Mouse (Mus musculus) stomach, embryonic 14.5 days (tissue): ENCODE data around the gene Cln3. TPM values are rescaled to one million over a fixed set of nuclear protein-coding genes. Genes with fewer than 3 reads are reported as not detected.

Experiments used
- ATAC-seq: fragments of 200-750 bp; cut with Nextera tagmentation; 2 replicates; pipeline ENCODE4 v1.8.0; 2017; ENCODE audit warnings: low read depth, moderate TSS enrichment; ENCODE audit not compliant: insufficient number of reproducible peaks, insufficient read depth, low FRiP score
- H3K27ac ChIP-seq: fragments of 300-500 bp; sonication (generic); 2 replicates; pipeline ENCODE4 v1.5.1; 2014; ENCODE audit warnings: mild to moderate bottlenecking, low read length, moderate library complexity, mixed read lengths
- H3K27me3 ChIP-seq: fragments of 300-500 bp; sonication (generic); 2 replicates; pipeline ENCODE4 v1.6.1; 2014; ENCODE audit warnings: low read length, control low read depth, mixed read lengths; ENCODE audit not compliant: control insufficient read depth, insufficient read depth
- H3K36me3 ChIP-seq: fragments of 300-500 bp; sonication (generic); 2 replicates; pipeline ENCODE4 v1.6.1; 2014; ENCODE audit warnings: mild to moderate bottlenecking, control low read depth, low read length, moderate library complexity, mixed read lengths; ENCODE audit not compliant: control insufficient read depth, insufficient read depth
- H3K4me1 ChIP-seq: fragments of 300-500 bp; sonication (generic); 2 replicates; pipeline ENCODE4 v1.6.1; 2014; ENCODE audit warnings: low read length, control low read depth, mixed read lengths; ENCODE audit not compliant: control insufficient read depth, insufficient read depth
- H3K4me2 ChIP-seq: fragments of 300-500 bp; sonication (generic); replicated peaks from 2 replicates; pipeline ENCODE4 v1.6.1; 2014; ENCODE audit warnings: low read depth, low read length, control low read depth
- H3K4me3 ChIP-seq: fragments of 300-500 bp; sonication (generic); 2 replicates; pipeline ENCODE4 v1.5.1; 2014; ENCODE audit warnings: low read depth, low read length, control low read depth
- H3K9ac ChIP-seq: fragments of 300-500 bp; sonication (generic); replicated peaks from 2 replicates; pipeline ENCODE4 v1.6.1; 2014; ENCODE audit warnings: low read depth, mild to moderate bottlenecking, control low read depth, low read length, moderate library complexity, mixed read lengths
- H3K9me3 ChIP-seq: fragments of 300-500 bp; sonication (generic); 2 replicates; pipeline ENCODE4 v1.6.1; 2016; ENCODE audit warnings: low read depth, low read length, control low read depth; ENCODE audit not compliant: control insufficient read depth
- WGBS: fragments of 180-500 bp; shearing (Covaris S2); extraction: QIAGEN DNeasy Blood & Tissue Kit; methylation state at CpG from one replicate; pipeline ENCODE4 v1.1.7; 2014; 5-methylcytosine and 5-hydroxymethylcytosine counted together
- polyA plus RNA-seq: library from polyadenylated mRNA; unstranded; fragments of >200 nt; fragmentation: Nextera tagmentation; extraction: Ambion mirVana; gene quantifications from 2 replicates; pipeline ENCODE4 v1.2.1, GENCODE M21; 2014

The Cln3 gene
- polyA plus RNA-seq, 1 experiment from 2014 or later = 27.2 TPM

GRCm38 (mm10) chr7:126565693-126566092 lies 19.9 kb downstream of the Cln3 start:
- Histone ChIP-seq H3K4me1 (no peaks in the 10 kb centered on the region), H3K4me3 (peak overlapping the region; percentile 98), H3K9me3 (no peaks in the 10 kb centered on the region), H3K9ac (peak overlapping the region; percentile 80), H3K27ac (peak overlapping the region; percentile 79; the same call in 1 of the 2 replicates), H3K4me2 (peak overlapping the region; percentile 64), H3K27me3 (no peaks in the 10 kb centered on the region), H3K36me3 (peaks cover 35% of the 10 kb centered on the region)
- 1% methylated on average over 28 of the region's 28 CpGs for WGBS
- ATAC-seq = no peak

- no peak overlapping the region for H3K27ac ChIP-seq
- H3K9me3 ChIP-seq = no peaks in the 10 kb centered on the region
- no peak overlapping the region for H3K4me3 ChIP-seq
- no peaks in the 10 kb centered on the region for H3K27me3 ChIP-seq
- H3K4me2 ChIP-seq = no peak overlapping the region
- H3K4me1 ChIP-seq = no peaks in the 10 kb centered on the region
- H3K36me3 ChIP-seq = peaks cover 83% of the 10 kb centered on the region
- no peak for ATAC-seq
- 97% methylated on average over 5 of the region's 5 CpGs for WGBS
- no peak overlapping the region for H3K9ac ChIP-seq
Observed at GRCm38 (mm10) chr7:126556635-126557034, 29.0 kb downstream of the Cln3 start.

GRCm38 (mm10) chr7:126554796-126555195 lies 30.8 kb downstream of the Cln3 start:
- Histone ChIP-seq H3K27me3 (no peaks in the 10 kb centered on the region), H3K9me3 (no peaks in the 10 kb centered on the region), H3K36me3 (peaks cover 89% of the 10 kb centered on the region), H3K9ac (no peak overlapping the region), H3K4me1 (no peaks in the 10 kb centered on the region), H3K4me3 (no peak overlapping the region), H3K4me2 (no peak overlapping the region), H3K27ac (no peak overlapping the region)
- ATAC-seq = no peak
- 97% methylated on average over 1 of the region's 1 CpGs for WGBS

GRCm38 (mm10) chr7:126545631-126546030 lies 40.0 kb downstream of the Cln3 start:
- 89% methylated on average over 2 of the region's 2 CpGs for WGBS
- Histone ChIP-seq H3K4me2 (no peak overlapping the region), H3K4me3 (no peak overlapping the region), H3K27ac (no peak overlapping the region), H3K9me3 (no peaks in the 10 kb centered on the region), H3K27me3 (no peaks in the 10 kb centered on the region), H3K36me3 (peaks cover 58% of the 10 kb centered on the region), H3K4me1 (no peaks in the 10 kb centered on the region), H3K9ac (no peak overlapping the region)
- no peak for ATAC-seq

GRCm38 (mm10) chr7:126541661-126542060 lies 44.0 kb downstream of the Cln3 start:
- no peak for ATAC-seq
- 100% methylated on average over 1 of the region's 1 CpGs for WGBS
- no peaks in the 10 kb centered on the region for H3K4me1 ChIP-seq
- no peaks in the 10 kb centered on the region for H3K9me3 ChIP-seq
- H3K4me3 ChIP-seq = no peak overlapping the region
- no peak overlapping the region for H3K9ac ChIP-seq
- peaks cover 19% of the 10 kb centered on the region for H3K36me3 ChIP-seq
- no peak overlapping the region for H3K4me2 ChIP-seq
- H3K27me3 ChIP-seq = no peaks in the 10 kb centered on the region
- no peak overlapping the region for H3K27ac ChIP-seq

GRCm38 (mm10) chr7:126537820-126538585 lies 47.6 kb downstream of the Cln3 start:
- Histone ChIP-seq H3K4me1 (no peaks in the 10 kb centered on the region), H3K27me3 (no peaks in the 10 kb centered on the region), H3K9me3 (no peaks in the 10 kb centered on the region), H3K27ac (no peak overlapping the region), H3K36me3 (no peaks in the 10 kb centered on the region), H3K9ac (no peak overlapping the region), H3K4me2 (no peak overlapping the region), H3K4me3 (no peak overlapping the region)
- 75% methylated on average over 5 of the region's 5 CpGs for WGBS
- no peak for ATAC-seq

GRCm38 (mm10) chr7:126536466-126536865 lies 49.2 kb downstream of the Cln3 start:
- Histone ChIP-seq H3K36me3 (no peaks in the 10 kb centered on the region), H3K27me3 (no peaks in the 10 kb centered on the region), H3K9ac (no peak overlapping the region), H3K4me3 (peak overlapping the region; percentile 41; the same call in 1 of the 2 replicates), H3K4me2 (peak overlapping the region; percentile 83), H3K27ac (no peak overlapping the region), H3K9me3 (no peaks in the 10 kb centered on the region), H3K4me1 (no peaks in the 10 kb centered on the region)
- ATAC-seq = no peak
- WGBS = 60% methylated on average over 9 of the region's 9 CpGs

GRCm38 (mm10) chr7:126535766-126536165 lies 49.9 kb downstream of the Cln3 start:
- WGBS = 1% methylated on average over 28 of the region's 28 CpGs

GRCm38 (mm10) chr7:126533434-126533833 lies 52.2 kb downstream of the Cln3 start:
- Histone ChIP-seq H3K4me3 (no peak overlapping the region), H3K27ac (no peak overlapping the region), H3K27me3 (no peaks in the 10 kb centered on the region), H3K9ac (no peak overlapping the region), H3K4me2 (no peak overlapping the region), H3K4me1 (no peaks in the 10 kb centered on the region), H3K9me3 (no peaks in the 10 kb centered on the region), H3K36me3 (no peaks in the 10 kb centered on the region)
- WGBS = 70% methylated on average over 1 of the region's 1 CpGs
- ATAC-seq = no peak

More at GRCm38 (mm10) chr7:126535766-126536165, 49.9 kb downstream of the Cln3 start:
- Histone ChIP-seq H3K36me3 (no peaks in the 10 kb centered on the region), H3K27me3 (no peaks in the 10 kb centered on the region), H3K4me3 (peak overlapping the region; percentile 41), H3K9ac (peak overlapping the region; percentile 36), H3K27ac (no peak overlapping the region), H3K9me3 (no peaks in the 10 kb centered on the region), H3K4me1 (no peaks in the 10 kb centered on the region), H3K4me2 (peak overlapping the region; percentile 83)
- ATAC-seq = peak; percentile 49; the same call in 1 of the 2 replicates
